Mouse (Mus musculus): ENCODE results near the gene Srebf2.
A peak's percentile ranks its signal among the peaks of the same experiment; 100 is the strongest.

Gene Srebf2

DNA sequence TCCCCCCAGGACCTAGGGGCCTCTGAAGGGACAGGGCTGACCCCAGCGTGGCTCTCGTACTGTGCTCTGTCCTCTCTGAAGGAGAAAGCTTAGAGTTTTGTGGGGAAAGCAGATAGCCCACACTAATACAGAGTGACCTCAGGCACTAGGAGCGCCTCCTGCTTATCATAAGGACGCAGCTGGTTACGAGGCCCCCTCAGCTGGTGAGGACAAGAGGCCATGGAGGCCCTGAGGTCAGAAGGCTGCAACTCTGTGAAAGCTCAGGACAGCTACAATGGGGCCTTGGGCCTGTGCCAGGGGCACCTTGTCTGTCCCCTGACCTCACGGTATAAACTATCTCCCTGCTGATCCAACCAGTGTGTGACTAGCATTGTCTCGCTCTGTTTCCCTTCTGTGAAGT is 37.2 kb downstream of the Srebf2 start:
- no peak for DNase-seq

DNA sequence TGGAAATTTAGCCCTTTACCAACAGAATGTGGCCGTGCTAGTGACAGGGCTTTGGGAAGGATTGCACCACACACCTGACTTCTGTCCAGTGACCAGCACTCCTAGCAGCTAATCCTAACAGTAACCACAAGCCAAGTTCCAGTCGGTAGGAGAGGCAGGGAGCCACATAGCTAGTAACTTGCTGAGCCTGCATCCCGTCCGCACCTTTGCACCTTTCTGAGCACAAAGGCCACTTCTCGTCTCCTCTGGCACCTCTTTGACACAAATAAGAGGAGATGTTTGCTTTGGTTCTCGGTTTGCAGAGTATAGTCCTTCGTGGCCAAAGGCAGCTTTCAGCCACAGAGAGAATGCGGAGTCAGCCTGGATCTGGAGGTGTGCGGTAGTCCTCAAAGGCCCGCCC is 37.7 kb downstream of the Srebf2 start:
- DNase-seq: no peak

DNA sequence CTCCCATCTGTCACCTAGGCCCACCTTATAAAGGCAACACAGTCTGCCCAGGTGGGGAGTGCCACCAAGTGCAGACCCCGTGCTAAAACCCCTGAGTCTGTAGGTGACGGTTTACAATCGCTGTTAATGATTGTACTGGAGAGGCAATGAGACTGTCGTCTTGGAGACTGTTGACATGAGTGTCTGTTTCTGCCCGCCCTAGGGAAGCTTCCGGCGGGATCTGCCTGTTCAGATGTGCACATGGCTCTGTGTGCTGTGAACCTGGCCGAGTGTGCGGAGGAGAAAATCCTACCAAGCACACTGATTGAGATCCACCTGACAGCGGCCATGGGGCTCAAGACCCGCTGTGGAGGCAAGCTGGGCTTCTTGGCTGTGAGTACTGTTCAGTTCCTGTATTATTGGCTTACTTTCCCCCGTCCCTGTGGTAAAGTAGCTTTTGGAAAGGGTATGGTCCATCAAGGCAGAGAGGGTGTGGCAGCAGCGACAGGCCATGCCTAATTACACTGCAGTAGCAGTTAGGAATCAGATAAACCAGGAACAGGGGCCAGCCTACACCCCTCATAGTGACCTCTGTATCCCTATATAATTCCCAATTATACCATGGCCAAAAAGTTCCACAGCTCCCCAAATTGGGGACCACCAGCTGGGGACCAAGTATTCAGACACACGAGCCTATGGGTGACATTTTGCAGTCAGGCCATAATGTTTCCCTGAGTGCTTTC is 38.2 kb downstream of the Srebf2 start:
- no peak for DNase-seq

DNA sequence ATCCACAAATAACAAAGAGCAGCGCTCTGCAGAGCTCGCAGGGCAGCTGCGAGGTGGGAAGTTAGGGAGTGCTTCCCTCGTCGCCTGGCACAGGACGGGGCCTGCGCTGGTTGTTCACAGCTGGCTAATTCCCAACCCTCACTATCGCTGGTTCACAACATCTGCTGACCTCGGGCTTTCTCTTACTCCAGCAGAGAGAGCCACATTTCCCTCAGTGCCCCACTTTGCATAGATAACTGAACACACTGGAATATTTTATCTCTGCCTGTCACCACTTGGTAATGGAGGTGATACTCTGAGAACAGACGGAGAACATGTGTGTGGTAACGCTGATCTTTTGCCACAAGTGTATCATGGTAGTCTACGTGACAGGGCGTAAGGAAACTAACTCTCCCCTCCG is 39.1 kb downstream of the Srebf2 start:
- no peak for DNase-seq

DNA sequence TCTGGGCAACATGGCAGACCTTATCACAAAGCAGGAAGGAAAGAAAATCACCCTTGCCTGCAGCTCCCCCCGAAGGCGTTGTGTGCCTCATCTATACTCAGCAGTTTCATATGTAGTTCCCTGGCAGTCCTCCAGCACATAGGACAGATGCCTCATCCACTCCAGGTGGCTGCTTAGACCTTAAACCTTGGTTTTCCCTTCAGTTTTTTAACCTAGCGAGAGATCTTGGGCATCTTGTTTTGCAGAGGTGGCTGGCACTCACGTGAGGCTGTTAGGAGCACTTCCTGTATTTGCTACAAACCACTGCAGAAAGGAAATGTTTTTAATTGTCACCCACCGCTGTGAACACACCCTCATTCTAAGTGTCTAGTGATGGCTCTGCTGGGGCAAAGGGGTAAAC is 40.0 kb downstream of the Srebf2 start:
- DNase-seq: no peak

DNA sequence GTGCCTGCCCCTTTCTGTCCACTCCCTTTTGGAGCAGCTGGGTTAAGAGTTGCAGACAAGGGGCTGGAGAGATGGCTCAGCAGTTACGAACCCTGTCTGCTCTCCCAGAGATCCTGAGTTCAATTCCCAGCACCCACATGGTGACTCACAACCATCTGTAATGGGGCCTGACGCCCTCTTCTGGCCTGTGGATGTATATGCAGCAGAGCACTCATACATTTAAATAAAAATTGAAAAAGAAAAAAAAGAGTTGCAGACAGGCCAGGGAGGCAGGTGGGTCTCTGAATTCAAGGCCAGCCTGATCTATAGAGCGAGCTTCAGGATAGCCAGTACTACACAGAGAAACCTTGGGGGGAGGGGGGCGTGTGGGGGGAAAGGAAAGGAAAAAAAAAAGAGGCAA is 40.4 kb downstream of the Srebf2 start:
- no peak for DNase-seq

DNA sequence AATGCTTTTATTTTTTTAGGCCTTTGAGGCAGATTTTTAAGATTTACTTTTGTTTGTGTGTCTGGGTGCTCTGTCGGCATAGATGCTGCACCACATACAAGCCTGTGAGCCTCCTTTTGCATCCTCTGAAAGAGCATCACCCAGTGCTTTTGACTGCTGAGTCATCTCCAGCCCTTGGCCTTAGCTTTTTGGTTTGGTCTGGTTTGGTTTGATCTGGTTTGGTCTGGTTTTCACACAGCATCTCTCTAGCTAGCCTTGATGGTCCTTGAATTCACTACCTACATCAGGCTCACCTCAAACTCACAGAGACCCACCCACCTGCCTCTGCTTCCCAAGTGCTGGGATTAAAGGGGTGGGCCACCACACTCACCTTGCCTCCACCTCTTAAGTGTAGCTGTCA is 40.9 kb downstream of the Srebf2 start:
- DNase-seq: no peak

DNA sequence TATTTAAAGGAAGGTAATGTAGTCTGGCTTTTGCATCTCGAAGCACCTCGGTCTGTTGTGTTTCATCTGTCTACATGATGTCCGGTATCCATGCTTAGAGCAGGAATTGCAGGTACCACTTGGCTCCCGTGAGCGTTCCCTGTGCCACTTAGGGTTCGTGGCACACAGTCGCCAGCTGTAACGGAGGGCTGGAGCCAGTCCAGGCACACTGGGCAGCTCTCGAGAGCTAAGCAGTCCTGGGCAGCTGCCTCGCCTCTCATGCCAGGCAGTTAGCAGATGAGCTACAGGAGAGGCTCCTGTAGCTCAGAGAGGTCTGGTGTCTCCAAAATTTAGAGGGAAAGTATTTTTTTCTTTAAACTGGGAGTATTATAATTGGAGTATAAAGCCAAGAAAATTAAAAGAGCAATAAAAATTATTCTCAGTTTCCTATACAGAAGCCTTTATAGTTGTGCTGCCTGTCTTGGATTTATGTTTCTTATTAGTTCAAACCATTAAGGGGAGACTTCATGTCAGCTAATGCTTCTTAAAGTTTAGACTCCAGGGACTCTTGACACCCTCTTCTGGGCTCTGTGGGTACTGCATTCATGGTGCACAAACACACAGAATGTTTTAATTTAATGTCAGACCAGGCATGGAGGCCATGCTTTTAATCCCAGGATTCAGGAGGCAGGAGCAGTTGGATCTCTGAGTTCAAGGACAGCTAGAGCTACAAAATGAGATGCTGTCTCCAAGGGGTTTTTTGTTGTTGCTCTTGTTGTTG is 41.7 kb downstream of the Srebf2 start:
- DNase-seq: no peak

DNA sequence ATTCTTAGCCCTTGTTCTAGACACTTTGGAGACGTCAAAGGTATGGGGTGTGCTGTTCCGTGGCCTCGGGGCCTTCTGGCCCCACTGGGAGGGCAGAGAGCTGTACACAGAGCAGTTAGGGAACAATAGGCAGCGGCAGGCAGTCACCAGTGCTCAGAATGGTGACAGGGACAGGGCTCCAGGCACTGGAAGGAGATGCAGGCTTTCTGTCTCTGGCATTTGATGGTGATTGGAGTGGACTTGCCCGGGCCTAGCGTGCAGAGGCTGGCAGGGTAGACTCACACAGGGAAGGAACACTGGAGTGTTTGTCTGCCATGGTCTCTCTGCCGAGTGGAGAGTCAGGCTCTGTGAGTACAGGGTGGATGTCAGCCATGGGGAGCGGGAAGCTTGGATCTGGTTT is 45.6 kb downstream of the Srebf2 start:
- no peak for DNase-seq

DNA sequence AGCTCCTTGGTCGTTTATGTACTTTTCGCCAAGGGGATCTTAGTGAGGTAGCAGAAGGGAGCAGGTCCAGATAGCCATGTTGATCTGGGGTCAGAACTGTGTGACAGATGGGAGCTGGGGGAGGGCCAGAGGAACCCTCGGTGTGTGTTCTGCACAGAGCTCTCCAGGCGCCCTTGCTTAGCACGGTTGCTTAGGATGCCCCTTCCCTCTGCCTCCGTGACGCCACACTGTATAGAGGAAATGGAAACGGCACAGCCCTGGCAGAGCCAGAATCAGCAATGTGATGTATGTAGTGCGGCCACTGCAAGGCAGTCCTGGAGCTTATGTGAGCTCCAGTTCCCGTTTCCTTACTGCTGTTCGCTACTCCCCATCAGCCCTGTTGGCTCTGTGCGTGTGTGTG is 49.3 kb downstream of the Srebf2 start:
- DNase-seq: no peak

DNA sequence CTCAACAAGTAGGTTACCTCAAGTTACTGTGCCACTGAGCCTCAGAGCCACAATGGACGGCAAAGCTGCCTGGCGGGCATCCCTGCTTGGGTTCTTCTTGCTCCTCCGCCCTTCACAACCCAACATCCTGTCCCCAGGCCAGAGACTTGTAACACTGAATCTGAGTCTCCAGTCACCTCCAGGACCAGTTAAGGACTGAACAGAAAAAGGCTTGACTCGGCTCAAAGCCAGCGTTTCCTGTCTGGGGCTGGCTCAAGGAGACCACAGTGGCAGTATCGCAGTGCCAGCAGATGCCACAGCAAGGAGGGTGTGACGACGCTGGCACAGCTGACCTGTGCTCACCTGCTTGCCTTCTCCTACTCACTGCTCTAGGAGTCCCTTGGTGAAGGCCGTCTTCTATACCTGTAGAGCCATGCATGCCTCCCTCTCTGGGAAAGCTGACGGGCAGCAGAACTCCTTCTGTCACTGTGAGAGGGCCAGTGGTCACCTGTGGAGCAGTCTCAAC is 50.3 kb downstream of the Srebf2 start:
- DNase-seq: no peak

DNA sequence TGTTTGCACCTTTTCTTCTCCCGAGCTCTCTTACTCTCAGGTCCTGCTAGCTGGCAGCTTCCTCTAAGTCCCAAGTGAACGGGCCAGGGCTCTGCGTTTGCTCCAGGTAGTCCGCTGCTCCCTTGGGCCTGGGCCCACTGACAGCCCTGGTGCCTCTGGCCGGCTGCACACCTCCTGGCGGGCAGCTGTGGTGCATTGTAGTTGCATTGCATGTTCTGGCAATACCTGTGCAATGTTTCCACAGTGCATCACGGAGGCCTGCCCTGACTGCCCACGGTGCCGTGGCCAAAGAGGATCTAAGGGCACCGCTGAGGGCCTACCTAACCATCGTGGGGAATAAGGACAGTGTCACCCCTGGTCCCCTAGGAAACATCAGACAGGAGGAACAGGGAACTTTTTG is 51.0 kb downstream of the Srebf2 start:
- DNase-seq: no peak

DNA sequence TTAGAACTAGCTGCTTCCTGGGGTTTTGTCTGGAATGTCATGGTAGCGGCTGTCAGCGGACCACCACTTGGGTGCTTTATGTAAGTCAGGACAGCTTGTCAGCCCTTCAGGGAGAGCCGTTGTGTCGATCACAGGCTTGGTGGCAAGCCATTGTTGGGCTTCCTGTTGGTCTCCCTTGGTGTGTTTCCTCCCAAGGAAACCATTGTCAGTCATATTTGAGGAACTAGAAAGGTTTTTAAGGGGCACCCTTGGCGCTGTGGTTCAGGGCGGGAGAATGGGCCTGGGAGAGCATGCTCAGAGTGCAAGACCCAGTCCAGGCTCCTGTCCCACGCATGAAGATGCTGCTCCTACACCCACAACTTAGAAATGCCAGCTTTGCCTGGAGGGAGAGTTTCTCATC is 51.4 kb downstream of the Srebf2 start:
- DNase-seq: no peak

DNA sequence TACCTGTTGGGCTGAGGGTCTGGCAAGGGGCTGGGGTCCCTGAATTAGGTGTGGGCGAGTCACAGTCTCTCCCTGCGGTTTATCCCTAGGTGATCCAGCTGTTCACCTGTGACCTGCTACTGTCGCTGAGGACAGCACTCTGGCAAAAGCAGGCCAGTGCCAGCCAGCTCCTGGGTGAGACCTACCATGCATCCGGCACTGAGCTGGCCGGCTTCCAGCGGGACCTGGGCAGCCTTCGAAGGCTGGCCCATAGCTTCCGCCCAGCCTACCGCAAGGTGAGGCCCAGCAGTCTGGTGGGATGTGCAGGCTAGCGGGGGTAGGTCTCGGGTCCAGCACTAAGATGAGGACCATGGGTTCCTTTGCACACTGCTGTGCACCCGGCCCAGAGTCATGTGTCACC is 52.6 kb downstream of the Srebf2 start:
- no peak for DNase-seq

DNA sequence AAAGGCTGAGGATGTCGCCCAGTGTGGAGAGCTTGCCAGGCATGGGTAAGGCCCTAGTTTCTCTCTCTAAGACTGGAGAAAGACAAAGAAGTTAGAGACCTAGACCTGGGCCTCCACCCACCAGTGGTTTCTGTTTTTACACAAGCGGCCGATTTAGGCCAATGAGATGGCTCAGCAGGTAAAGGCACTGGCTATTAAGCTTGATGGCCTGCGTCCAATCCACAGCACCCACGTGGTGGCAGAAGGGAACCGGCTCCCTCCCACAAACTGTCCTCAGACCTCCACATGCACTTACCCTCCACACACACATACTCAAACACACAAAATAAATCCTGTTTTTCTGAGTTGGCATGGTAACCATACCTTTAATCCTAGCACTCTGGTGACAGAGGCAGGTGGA is 55.1 kb downstream of the Srebf2 start:
- DNase-seq: no peak

DNA sequence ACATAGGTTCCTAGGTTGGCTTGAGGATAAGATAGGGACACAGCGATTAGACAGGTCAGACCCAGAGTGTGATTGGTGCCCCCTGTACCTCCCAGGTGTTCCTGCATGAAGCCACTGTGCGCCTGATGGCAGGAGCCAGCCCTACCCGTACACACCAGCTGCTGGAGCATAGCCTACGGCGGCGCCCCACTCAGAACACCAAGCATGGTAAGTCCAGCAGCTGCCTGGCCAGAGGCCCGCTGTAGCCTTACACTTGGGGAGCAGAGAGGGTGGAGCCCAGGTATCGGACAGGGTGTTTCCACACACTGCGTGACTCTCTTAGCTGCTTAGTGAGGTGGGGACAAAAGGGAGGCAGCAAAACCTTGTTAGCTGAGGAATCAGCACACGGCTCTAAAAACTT is 56.1 kb downstream of the Srebf2 start:
- DNase-seq: peak; percentile 48

DNA sequence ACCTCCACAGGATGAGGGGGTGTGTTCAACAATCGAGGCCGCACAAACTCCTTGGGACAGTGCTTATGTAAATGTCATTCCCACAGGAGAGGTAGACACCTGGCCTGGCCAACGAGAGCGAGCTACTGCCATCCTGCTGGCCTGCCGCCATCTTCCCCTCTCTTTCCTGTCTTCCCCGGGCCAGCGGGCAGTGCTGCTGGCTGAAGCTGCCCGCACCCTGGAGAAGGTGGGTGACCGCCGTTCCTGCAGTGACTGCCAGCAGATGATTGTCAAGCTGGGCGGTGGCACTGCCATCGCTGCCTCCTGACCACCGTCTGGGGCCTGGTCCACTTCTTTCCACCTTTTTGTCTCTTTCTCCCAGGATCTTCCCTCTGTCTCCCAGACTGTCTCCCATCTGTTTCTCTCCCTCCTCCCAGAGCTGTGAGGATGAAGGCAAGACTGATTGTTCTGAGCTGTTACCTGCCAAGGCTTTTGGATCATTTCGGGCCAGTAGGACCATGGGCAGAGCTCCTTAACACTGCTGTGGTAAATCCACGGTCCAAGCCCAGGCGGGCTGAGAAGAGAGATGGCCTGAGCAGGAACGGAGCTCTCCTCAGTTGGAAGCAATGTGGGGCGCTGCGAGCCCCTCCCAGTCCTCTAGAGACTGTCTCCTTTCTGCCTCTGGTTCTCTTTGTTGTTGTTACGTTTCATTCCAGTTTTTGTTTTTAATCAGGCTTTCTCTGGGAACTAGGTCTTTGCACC is 56.8 kb downstream of the Srebf2 start:
- DNase-seq: peak; percentile 81

DNA sequence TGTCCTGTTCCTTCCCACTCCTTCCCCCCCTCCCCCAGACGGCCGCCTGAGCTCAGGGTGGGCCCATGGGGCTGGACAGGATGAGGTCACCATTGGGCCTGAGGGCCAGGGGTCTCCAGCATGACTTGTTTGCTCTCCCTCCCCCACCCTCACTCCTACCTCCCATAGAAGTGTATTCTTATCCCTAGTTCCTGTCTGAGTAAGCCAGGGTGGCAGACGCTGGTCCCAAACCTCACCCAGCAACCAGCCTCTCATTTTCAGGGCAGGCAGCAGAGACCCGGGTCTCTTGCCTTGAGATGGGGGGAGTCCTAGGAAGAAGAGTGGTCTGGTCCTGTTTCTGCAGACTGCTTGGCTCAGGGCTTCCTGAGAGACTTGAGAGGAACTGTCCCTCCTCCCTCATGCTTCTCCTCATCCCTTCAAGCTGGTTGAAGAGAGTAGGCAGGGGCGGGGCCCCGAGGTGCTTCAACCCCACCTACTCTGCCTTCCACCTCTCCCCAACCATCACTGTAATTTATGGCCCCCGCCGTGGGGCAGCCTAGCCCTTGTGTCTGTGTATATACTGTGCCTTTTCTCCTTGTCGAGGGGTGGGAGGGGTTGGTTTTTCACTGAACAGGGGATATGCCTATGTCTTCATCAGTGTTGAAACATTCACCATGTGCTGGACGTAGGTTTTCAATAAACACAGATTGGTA is 57.8 kb downstream of the Srebf2 start:
- DNase-seq: no peak

DNA sequence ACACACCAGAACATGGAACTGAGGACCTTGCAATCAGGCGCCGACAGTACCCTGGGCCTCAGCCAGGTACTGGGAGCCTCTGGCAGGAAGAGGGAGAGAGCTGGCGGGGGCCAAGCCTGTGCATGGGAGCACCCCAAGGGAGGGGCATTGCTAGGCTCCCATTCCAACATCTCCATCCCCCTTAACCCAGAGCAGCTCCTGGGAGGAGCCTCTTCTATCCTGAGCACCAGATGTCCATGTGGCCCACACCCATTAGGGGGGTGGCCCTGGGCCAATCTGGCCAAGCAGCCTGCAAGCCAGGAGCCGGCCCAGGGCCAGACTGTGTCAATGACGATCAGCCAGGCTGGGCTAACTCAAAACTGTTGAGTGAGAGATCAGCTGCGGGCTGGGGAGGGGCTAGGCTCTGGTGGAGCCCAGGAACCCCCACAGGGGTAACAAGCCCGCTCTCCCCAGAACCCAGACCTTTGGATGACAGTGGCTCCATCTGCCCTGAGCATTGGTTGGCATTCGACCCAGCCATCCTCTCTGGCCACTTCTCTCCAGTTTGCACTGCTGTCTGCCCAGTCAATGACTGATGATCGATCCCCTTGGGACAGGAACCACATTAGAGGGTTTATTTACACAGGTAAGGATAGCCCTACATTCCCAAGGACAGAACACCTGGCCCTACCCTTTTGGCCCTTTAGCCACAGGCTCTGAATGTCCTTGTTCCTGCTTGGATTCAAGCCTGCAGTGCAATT is 59.6 kb downstream of the Srebf2 start:
- peak; percentile 94 for DNase-seq

DNA sequence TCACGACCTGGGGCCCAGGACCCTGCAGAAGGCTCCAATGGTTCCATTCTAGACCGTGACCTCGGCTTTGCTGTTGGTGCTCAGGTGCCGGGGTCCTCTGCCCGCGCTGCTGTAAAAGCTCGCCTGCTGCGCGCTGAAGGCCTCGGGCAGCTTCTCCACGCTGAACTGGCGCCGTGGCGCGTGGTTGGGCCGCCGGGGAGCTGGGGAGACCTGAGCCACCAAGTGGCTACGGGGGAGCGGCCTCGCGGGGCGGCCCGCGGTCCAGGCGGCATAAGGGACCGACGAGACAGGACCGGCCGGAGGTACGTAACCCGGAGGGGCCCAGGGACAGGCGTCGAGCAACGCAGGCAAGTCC is 60.1 kb downstream of the Srebf2 start:
- DNase-seq: no peak

DNA sequence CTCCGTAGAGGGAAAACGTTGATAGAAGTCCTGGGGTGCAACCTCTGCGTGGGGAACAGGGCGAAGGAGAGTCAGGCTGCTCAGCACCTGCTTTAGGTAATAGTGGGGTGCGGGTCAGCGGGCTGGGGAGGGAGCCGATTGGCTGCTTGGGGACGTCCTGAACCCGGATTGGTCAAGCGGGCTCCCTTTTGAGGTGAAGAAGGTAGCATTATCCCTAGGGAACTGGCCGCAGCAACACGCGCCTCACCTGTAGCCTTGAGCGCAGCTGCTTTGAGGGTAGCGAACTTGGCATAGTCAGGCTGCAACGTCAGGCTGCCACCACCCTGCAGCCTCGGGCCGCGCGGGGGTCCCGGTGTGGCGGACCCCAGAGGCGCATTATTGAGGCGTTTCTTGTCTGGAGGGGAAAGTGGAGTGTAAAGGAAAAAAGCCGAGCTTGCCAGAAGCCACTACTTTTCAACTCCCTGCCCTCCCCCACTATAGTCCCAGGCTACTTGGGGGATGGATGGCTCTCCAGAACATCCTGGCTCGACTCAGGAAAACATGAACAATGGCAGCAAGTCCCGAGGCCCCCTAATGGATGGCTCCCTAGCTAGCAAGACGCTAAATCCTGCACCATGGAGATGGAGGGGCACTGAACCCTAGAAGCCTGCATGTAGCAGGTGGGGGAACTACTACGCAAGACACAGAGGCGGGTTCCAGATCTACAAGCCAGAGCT is 60.7 kb downstream of the Srebf2 start:
- no peak for DNase-seq

DNA sequence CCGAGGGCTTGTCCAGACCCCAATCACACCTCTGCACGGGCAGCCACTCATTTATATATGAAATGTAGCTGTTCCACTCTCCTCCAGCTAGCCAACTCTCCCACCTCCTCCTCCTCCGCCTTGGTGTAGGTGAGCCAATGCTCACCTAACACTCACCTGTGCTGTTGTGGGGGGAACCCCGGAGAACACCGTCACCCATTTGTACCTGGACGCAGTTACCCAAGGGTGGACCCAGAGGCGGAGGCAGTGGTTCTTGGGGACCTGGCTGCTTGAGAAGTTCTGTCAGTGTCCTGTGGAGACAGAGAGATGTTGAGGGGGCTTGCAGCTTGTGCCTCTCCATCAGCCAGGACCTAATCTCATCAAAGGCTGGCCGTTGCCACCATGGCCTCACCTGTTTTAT is 61.3 kb downstream of the Srebf2 start:
- DNase-seq: no peak
